Mouse (Mus musculus): Measurements from ENCODE around the gene Jag2. TPM values are rescaled to one million over a fixed set of nuclear protein-coding genes. Genes with fewer than 3 reads are reported as not detected.

The Jag2 gene
- polyA plus RNA-seq, 1 experiment from 2014 or later = 0.34 TPM

- Histone ChIP-seq H3K27ac (ENCODE audit: low read length) (no peak overlapping the region), H3K4me3 (ENCODE audit: low read depth, low read length) (no peak overlapping the region), H3K9me3 (replicated peaks; ENCODE audit: control insufficient read depth, low read length) (no peaks in the 10 kb centered on the region), H3K36me3 (ENCODE audit: control insufficient read depth, insufficient read depth) (no peaks in the 10 kb centered on the region), H3K27me3 (ENCODE audit: control insufficient read depth, insufficient read depth, low read depth, low read length) (no peaks in the 10 kb centered on the region), H3K4me2 (ENCODE audit: low read depth, low read length) (no peak overlapping the region), H3K4me1 (ENCODE audit: control insufficient read depth, low read depth, low read length) (no peaks in the 10 kb centered on the region), H3K9ac (ENCODE audit: low read depth, low read length) (no peak overlapping the region)
- ATAC-seq (ENCODE audit: low read depth) = no peak
- WGBS (ENCODE audit: insufficient replicate concordance) = 66% methylated on average over 13 of the region's 13 CpGs
Measured at GRCm38 (mm10) chr12:112915587-112915986, 14.0 kb downstream of the Jag2 start.

- WGBS (ENCODE audit: insufficient replicate concordance) = 68% methylated on average over 11 of the region's 11 CpGs
- ATAC-seq (ENCODE audit: low read depth) = no peak
- no peaks in the 10 kb centered on the region for H3K4me1 ChIP-seq (ENCODE audit: control insufficient read depth, low read depth, low read length)
- no peaks in the 10 kb centered on the region for H3K27me3 ChIP-seq (ENCODE audit: control insufficient read depth, insufficient read depth, low read depth, low read length)
- H3K27ac ChIP-seq (ENCODE audit: low read length) = no peak overlapping the region
- no peak overlapping the region for H3K4me3 ChIP-seq (ENCODE audit: low read depth, low read length)
- H3K36me3 ChIP-seq (ENCODE audit: control insufficient read depth, insufficient read depth) = no peaks in the 10 kb centered on the region
- H3K9ac ChIP-seq (ENCODE audit: low read depth, low read length) = no peak overlapping the region
- H3K4me2 ChIP-seq (ENCODE audit: low read depth, low read length) = no peak overlapping the region
- no peaks in the 10 kb centered on the region for H3K9me3 ChIP-seq (replicated peaks; ENCODE audit: control insufficient read depth, low read length)
Measured at GRCm38 (mm10) chr12:112914527-112914926, 15.0 kb downstream of the Jag2 start.

- WGBS (ENCODE audit: insufficient replicate concordance) = 85% methylated on average over 28 of the region's 28 CpGs
- Histone ChIP-seq H3K36me3 (ENCODE audit: control insufficient read depth, insufficient read depth) (no peaks in the 10 kb centered on the region), H3K27ac (ENCODE audit: low read length) (no peak overlapping the region), H3K4me3 (ENCODE audit: low read depth, low read length) (no peak overlapping the region), H3K4me2 (ENCODE audit: low read depth, low read length) (no peak overlapping the region), H3K4me1 (ENCODE audit: control insufficient read depth, low read depth, low read length) (no peaks in the 10 kb centered on the region), H3K9me3 (replicated peaks; ENCODE audit: control insufficient read depth, low read length) (no peaks in the 10 kb centered on the region), H3K9ac (ENCODE audit: low read depth, low read length) (no peak overlapping the region), H3K27me3 (ENCODE audit: control insufficient read depth, insufficient read depth, low read depth, low read length) (no peaks in the 10 kb centered on the region)
- ATAC-seq (ENCODE audit: low read depth) = no peak
Measured at GRCm38 (mm10) chr12:112912951-112913745, 16.4 kb downstream of the Jag2 start.

GRCm38 (mm10) chr12:112911701-112912100, 17.9 kb downstream of the Jag2 start:
- H3K27me3 ChIP-seq (ENCODE audit: control insufficient read depth, insufficient read depth, low read depth, low read length) = no peaks in the 10 kb centered on the region
- H3K4me1 ChIP-seq (ENCODE audit: control insufficient read depth, low read depth, low read length) = no peaks in the 10 kb centered on the region
- H3K9ac ChIP-seq (ENCODE audit: low read depth, low read length) = no peak overlapping the region
- H3K4me3 ChIP-seq (ENCODE audit: low read depth, low read length) = no peak overlapping the region
- no peak for ATAC-seq (ENCODE audit: low read depth)
- WGBS (ENCODE audit: insufficient replicate concordance) = 69% methylated on average over 17 of the region's 17 CpGs
- H3K36me3 ChIP-seq (ENCODE audit: control insufficient read depth, insufficient read depth) = no peaks in the 10 kb centered on the region
- H3K4me2 ChIP-seq (ENCODE audit: low read depth, low read length) = no peak overlapping the region
- no peaks in the 10 kb centered on the region for H3K9me3 ChIP-seq (replicated peaks; ENCODE audit: control insufficient read depth, low read length)
- H3K27ac ChIP-seq (ENCODE audit: low read length) = no peak overlapping the region

GRCm38 (mm10) chr12:112908991-112909390, 20.6 kb downstream of the Jag2 start:
- Histone ChIP-seq H3K9ac (ENCODE audit: low read depth, low read length) (no peak overlapping the region), H3K9me3 (replicated peaks; ENCODE audit: control insufficient read depth, low read length) (no peaks in the 10 kb centered on the region), H3K4me3 (ENCODE audit: low read depth, low read length) (no peak overlapping the region), H3K4me2 (ENCODE audit: low read depth, low read length) (no peak overlapping the region), H3K36me3 (ENCODE audit: control insufficient read depth, insufficient read depth) (no peaks in the 10 kb centered on the region), H3K27ac (ENCODE audit: low read length) (no peak overlapping the region), H3K27me3 (ENCODE audit: control insufficient read depth, insufficient read depth, low read depth, low read length) (no peaks in the 10 kb centered on the region), H3K4me1 (ENCODE audit: control insufficient read depth, low read depth, low read length) (no peaks in the 10 kb centered on the region)
- no peak for ATAC-seq (ENCODE audit: low read depth)
- WGBS (ENCODE audit: insufficient replicate concordance) = 81% methylated on average over 22 of the region's 22 CpGs

GRCm38 (mm10) chr12:112905001-112905400, 24.6 kb downstream of the Jag2 start:
- Histone ChIP-seq H3K9me3 (replicated peaks; ENCODE audit: control insufficient read depth, low read length) (no peaks in the 10 kb centered on the region), H3K36me3 (ENCODE audit: control insufficient read depth, insufficient read depth) (no peaks in the 10 kb centered on the region), H3K9ac (ENCODE audit: low read depth, low read length) (no peak overlapping the region), H3K4me3 (ENCODE audit: low read depth, low read length) (no peak overlapping the region), H3K27me3 (ENCODE audit: control insufficient read depth, insufficient read depth, low read depth, low read length) (no peaks in the 10 kb centered on the region), H3K4me1 (ENCODE audit: control insufficient read depth, low read depth, low read length) (no peaks in the 10 kb centered on the region), H3K27ac (ENCODE audit: low read length) (no peak overlapping the region), H3K4me2 (ENCODE audit: low read depth, low read length) (no peak overlapping the region)
- ATAC-seq (ENCODE audit: low read depth) = no peak
- 55% methylated on average over 5 of the region's 5 CpGs for WGBS (ENCODE audit: insufficient replicate concordance)

- ATAC-seq (ENCODE audit: low read depth) = no peak
- H3K27ac ChIP-seq (ENCODE audit: low read length) = no peak overlapping the region
- H3K4me3 ChIP-seq (ENCODE audit: low read depth, low read length) = no peak overlapping the region
- no peak overlapping the region for H3K9ac ChIP-seq (ENCODE audit: low read depth, low read length)
- H3K4me2 ChIP-seq (ENCODE audit: low read depth, low read length) = no peak overlapping the region
- WGBS (ENCODE audit: insufficient replicate concordance) = 67% methylated on average over 8 of the region's 8 CpGs
- no peaks in the 10 kb centered on the region for H3K4me1 ChIP-seq (ENCODE audit: control insufficient read depth, low read depth, low read length)
- no peaks in the 10 kb centered on the region for H3K9me3 ChIP-seq (replicated peaks; ENCODE audit: control insufficient read depth, low read length)
- no peaks in the 10 kb centered on the region for H3K27me3 ChIP-seq (ENCODE audit: control insufficient read depth, insufficient read depth, low read depth, low read length)
- H3K36me3 ChIP-seq (ENCODE audit: control insufficient read depth, insufficient read depth) = no peaks in the 10 kb centered on the region
Measured at GRCm38 (mm10) chr12:112903941-112904340, 25.6 kb downstream of the Jag2 start.

GRCm38 (mm10) chr12:112900641-112901040, 28.9 kb downstream of the Jag2 start:
- Histone ChIP-seq H3K4me2 (ENCODE audit: low read depth, low read length) (no peak overlapping the region), H3K9ac (ENCODE audit: low read depth, low read length) (no peak overlapping the region), H3K27me3 (ENCODE audit: control insufficient read depth, insufficient read depth, low read depth, low read length) (peaks cover 2% of the 10 kb centered on the region; the same call in 1 of the 2 replicates), H3K27ac (ENCODE audit: low read length) (no peak overlapping the region), H3K4me3 (ENCODE audit: low read depth, low read length) (no peak overlapping the region), H3K36me3 (ENCODE audit: control insufficient read depth, insufficient read depth) (no peaks in the 10 kb centered on the region), H3K4me1 (ENCODE audit: control insufficient read depth, low read depth, low read length) (no peaks in the 10 kb centered on the region), H3K9me3 (replicated peaks; ENCODE audit: control insufficient read depth, low read length) (no peaks in the 10 kb centered on the region)
- ATAC-seq (ENCODE audit: low read depth) = no peak
- 73% methylated on average over 9 of the region's 9 CpGs for WGBS (ENCODE audit: insufficient replicate concordance)

- ATAC-seq (ENCODE audit: low read depth) = no peak
- H3K4me3 ChIP-seq (ENCODE audit: low read depth, low read length) = no peak overlapping the region
- no peaks in the 10 kb centered on the region for H3K4me1 ChIP-seq (ENCODE audit: control insufficient read depth, low read depth, low read length)
- 47% methylated on average over 4 of the region's 4 CpGs for WGBS (ENCODE audit: insufficient replicate concordance)
- H3K27me3 ChIP-seq (ENCODE audit: control insufficient read depth, insufficient read depth, low read depth, low read length) = peaks cover 4% of the 10 kb centered on the region; the same call in 1 of the 2 replicates
- H3K27ac ChIP-seq (ENCODE audit: low read length) = no peak overlapping the region
- H3K9me3 ChIP-seq (replicated peaks; ENCODE audit: control insufficient read depth, low read length) = no peaks in the 10 kb centered on the region
- no peaks in the 10 kb centered on the region for H3K36me3 ChIP-seq (ENCODE audit: control insufficient read depth, insufficient read depth)
- H3K4me2 ChIP-seq (ENCODE audit: low read depth, low read length) = no peak overlapping the region
- no peak overlapping the region for H3K9ac ChIP-seq (ENCODE audit: low read depth, low read length)
Measured at GRCm38 (mm10) chr12:112898960-112899359, 30.6 kb downstream of the Jag2 start.
